Mouse (Mus musculus): ENCODE data around the gene Tfcp2l1. TPM values are rescaled to one million over a fixed set of nuclear protein-coding genes. Genes with fewer than 3 reads are reported as not detected.

Gene Tfcp2l1
- polyA plus RNA-seq, 1 experiment from 2014 or later = 1.4 TPM

GRCm38 (mm10) chr1:118667536-118667935 is 39.8 kb downstream of the Tfcp2l1 start:
- no peaks in the 10 kb centered on the region for H3K36me3 ChIP-seq (ENCODE audit: control insufficient read depth, insufficient read depth, low read length)
- no peak for ATAC-seq (replicated peaks; ENCODE audit: insufficient number of reproducible peaks, low FRiP score, low TSS enrichment)
- no peaks in the 10 kb centered on the region for H3K27me3 ChIP-seq (ENCODE audit: control insufficient read depth, insufficient read depth, low read length)
- H3K27ac ChIP-seq (ENCODE audit: low read depth, low read length) = no peak overlapping the region
- peaks cover 5% of the 10 kb centered on the region; the same call in 1 of the 2 replicates for H3K4me1 ChIP-seq (ENCODE audit: control insufficient read depth, insufficient read depth, low read length)
- H3K9me3 ChIP-seq (replicated peaks; ENCODE audit: control insufficient read depth, low read length) = no peaks in the 10 kb centered on the region
- no peak overlapping the region for H3K9ac ChIP-seq (ENCODE audit: low read depth, low read length)
- H3K4me3 ChIP-seq (ENCODE audit: low read depth, low read length) = no peak overlapping the region
- no peak overlapping the region for H3K4me2 ChIP-seq

- Histone ChIP-seq H3K36me3 (ENCODE audit: control insufficient read depth, insufficient read depth, low read length) (no peaks in the 10 kb centered on the region), H3K27me3 (ENCODE audit: control insufficient read depth, insufficient read depth, low read length) (no peaks in the 10 kb centered on the region), H3K4me2 (no peak overlapping the region), H3K9me3 (replicated peaks; ENCODE audit: control insufficient read depth, low read length) (no peaks in the 10 kb centered on the region), H3K4me1 (ENCODE audit: control insufficient read depth, insufficient read depth, low read length) (no peaks in the 10 kb centered on the region), H3K9ac (ENCODE audit: low read depth, low read length) (no peak overlapping the region), H3K27ac (ENCODE audit: low read depth, low read length) (no peak overlapping the region), H3K4me3 (ENCODE audit: low read depth, low read length) (no peak overlapping the region)
- ATAC-seq (replicated peaks; ENCODE audit: insufficient number of reproducible peaks, low FRiP score, low TSS enrichment) = no peak
- 65% methylated on average over 8 of the region's 8 CpGs for WGBS (ENCODE audit: insufficient replicate concordance)
Observed at GRCm38 (mm10) chr1:118672196-118672595, 44.5 kb downstream of the Tfcp2l1 start.

- ATAC-seq (replicated peaks; ENCODE audit: insufficient number of reproducible peaks, low FRiP score, low TSS enrichment) = no peak
- Histone ChIP-seq H3K27ac (ENCODE audit: low read depth, low read length) (no peak overlapping the region), H3K4me2 (no peak overlapping the region), H3K9me3 (replicated peaks; ENCODE audit: control insufficient read depth, low read length) (no peaks in the 10 kb centered on the region), H3K4me3 (ENCODE audit: low read depth, low read length) (no peak overlapping the region), H3K9ac (ENCODE audit: low read depth, low read length) (no peak overlapping the region), H3K4me1 (ENCODE audit: control insufficient read depth, insufficient read depth, low read length) (no peaks in the 10 kb centered on the region), H3K36me3 (ENCODE audit: control insufficient read depth, insufficient read depth, low read length) (no peaks in the 10 kb centered on the region), H3K27me3 (ENCODE audit: control insufficient read depth, insufficient read depth, low read length) (no peaks in the 10 kb centered on the region)
- WGBS (ENCODE audit: insufficient replicate concordance) = 84% methylated on average over 4 of the region's 4 CpGs
Observed at GRCm38 (mm10) chr1:118674176-118674575, 46.4 kb downstream of the Tfcp2l1 start.

GRCm38 (mm10) chr1:118681980-118682379 is 54.2 kb downstream of the Tfcp2l1 start:
- H3K4me2 ChIP-seq = no peak overlapping the region
- no peak overlapping the region for H3K27ac ChIP-seq (ENCODE audit: low read depth, low read length)
- ATAC-seq (replicated peaks; ENCODE audit: insufficient number of reproducible peaks, low FRiP score, low TSS enrichment) = no peak
- H3K36me3 ChIP-seq (ENCODE audit: control insufficient read depth, insufficient read depth, low read length) = no peaks in the 10 kb centered on the region
- no peak overlapping the region for H3K4me3 ChIP-seq (ENCODE audit: low read depth, low read length)
- 88% methylated on average over 1 of the region's 1 CpGs for WGBS (ENCODE audit: insufficient replicate concordance)
- H3K9ac ChIP-seq (ENCODE audit: low read depth, low read length) = no peak overlapping the region
- H3K4me1 ChIP-seq (ENCODE audit: control insufficient read depth, insufficient read depth, low read length) = no peaks in the 10 kb centered on the region
- H3K27me3 ChIP-seq (ENCODE audit: control insufficient read depth, insufficient read depth, low read length) = no peaks in the 10 kb centered on the region
- no peaks in the 10 kb centered on the region for H3K9me3 ChIP-seq (replicated peaks; ENCODE audit: control insufficient read depth, low read length)

- no peak overlapping the region for H3K27ac ChIP-seq (ENCODE audit: low read depth, low read length)
- H3K9ac ChIP-seq (ENCODE audit: low read depth, low read length) = no peak overlapping the region
- H3K4me1 ChIP-seq (ENCODE audit: control insufficient read depth, insufficient read depth, low read length) = no peaks in the 10 kb centered on the region
- H3K27me3 ChIP-seq (ENCODE audit: control insufficient read depth, insufficient read depth, low read length) = no peaks in the 10 kb centered on the region
- WGBS (ENCODE audit: insufficient replicate concordance) = 75% methylated on average over 4 of the region's 4 CpGs
- no peak overlapping the region for H3K4me2 ChIP-seq
- H3K36me3 ChIP-seq (ENCODE audit: control insufficient read depth, insufficient read depth, low read length) = no peaks in the 10 kb centered on the region
- H3K9me3 ChIP-seq (replicated peaks; ENCODE audit: control insufficient read depth, low read length) = no peaks in the 10 kb centered on the region
- ATAC-seq (replicated peaks; ENCODE audit: insufficient number of reproducible peaks, low FRiP score, low TSS enrichment) = no peak
- H3K4me3 ChIP-seq (ENCODE audit: low read depth, low read length) = no peak overlapping the region
Observed at GRCm38 (mm10) chr1:118683686-118684085, 55.9 kb downstream of the Tfcp2l1 start.

GRCm38 (mm10) chr1:118687726-118688125 is 60.0 kb downstream of the Tfcp2l1 start:
- Histone ChIP-seq H3K9me3 (replicated peaks; ENCODE audit: control insufficient read depth, low read length) (no peaks in the 10 kb centered on the region), H3K36me3 (ENCODE audit: control insufficient read depth, insufficient read depth, low read length) (no peaks in the 10 kb centered on the region), H3K4me2 (no peak overlapping the region), H3K9ac (ENCODE audit: low read depth, low read length) (no peak overlapping the region), H3K27me3 (ENCODE audit: control insufficient read depth, insufficient read depth, low read length) (no peaks in the 10 kb centered on the region), H3K4me1 (ENCODE audit: control insufficient read depth, insufficient read depth, low read length) (no peaks in the 10 kb centered on the region), H3K4me3 (ENCODE audit: low read depth, low read length) (no peak overlapping the region), H3K27ac (ENCODE audit: low read depth, low read length) (no peak overlapping the region)
- ATAC-seq (replicated peaks; ENCODE audit: insufficient number of reproducible peaks, low FRiP score, low TSS enrichment) = no peak
- WGBS (ENCODE audit: insufficient replicate concordance) = 79% methylated on average over 10 of the region's 10 CpGs

- no peaks in the 10 kb centered on the region for H3K36me3 ChIP-seq (ENCODE audit: control insufficient read depth, insufficient read depth, low read length)
- no peaks in the 10 kb centered on the region for H3K9me3 ChIP-seq (replicated peaks; ENCODE audit: control insufficient read depth, low read length)
- WGBS (ENCODE audit: insufficient replicate concordance) = 43% methylated on average over 5 of the region's 5 CpGs
- 0 out of 2 replicates have a peak, but pooled peaks have one; percentile 31 for ATAC-seq (replicated peaks; ENCODE audit: insufficient number of reproducible peaks, low FRiP score, low TSS enrichment)
- no peak overlapping the region for H3K27ac ChIP-seq (ENCODE audit: low read depth, low read length)
- H3K4me3 ChIP-seq (ENCODE audit: low read depth, low read length) = no peak overlapping the region
- H3K4me2 ChIP-seq = no peak overlapping the region
- H3K27me3 ChIP-seq (ENCODE audit: control insufficient read depth, insufficient read depth, low read length) = no peaks in the 10 kb centered on the region
- H3K4me1 ChIP-seq (ENCODE audit: control insufficient read depth, insufficient read depth, low read length) = no peaks in the 10 kb centered on the region
- H3K9ac ChIP-seq (ENCODE audit: low read depth, low read length) = no peak overlapping the region
Observed at GRCm38 (mm10) chr1:118689830-118690229, 62.1 kb downstream of the Tfcp2l1 start.

- Histone ChIP-seq H3K9me3 (replicated peaks; ENCODE audit: control insufficient read depth, low read length) (no peaks in the 10 kb centered on the region), H3K4me2 (no peak overlapping the region), H3K36me3 (ENCODE audit: control insufficient read depth, insufficient read depth, low read length) (no peaks in the 10 kb centered on the region), H3K9ac (ENCODE audit: low read depth, low read length) (no peak overlapping the region), H3K27me3 (ENCODE audit: control insufficient read depth, insufficient read depth, low read length) (no peaks in the 10 kb centered on the region), H3K4me3 (ENCODE audit: low read depth, low read length) (no peak overlapping the region), H3K4me1 (ENCODE audit: control insufficient read depth, insufficient read depth, low read length) (no peaks in the 10 kb centered on the region), H3K27ac (ENCODE audit: low read depth, low read length) (no peak overlapping the region)
- ATAC-seq (replicated peaks; ENCODE audit: insufficient number of reproducible peaks, low FRiP score, low TSS enrichment) = no peak
- WGBS (ENCODE audit: insufficient replicate concordance) = 87% methylated on average over 2 of the region's 2 CpGs
Observed at GRCm38 (mm10) chr1:118694436-118694835, 66.7 kb downstream of the Tfcp2l1 start.

GRCm38 (mm10) chr1:118697906-118698305 is 70.2 kb downstream of the Tfcp2l1 start:
- H3K9ac ChIP-seq (ENCODE audit: low read depth, low read length) = no peak overlapping the region
- ATAC-seq (replicated peaks; ENCODE audit: insufficient number of reproducible peaks, low FRiP score, low TSS enrichment) = no peak
- H3K36me3 ChIP-seq (ENCODE audit: control insufficient read depth, insufficient read depth, low read length) = no peaks in the 10 kb centered on the region
- H3K27me3 ChIP-seq (ENCODE audit: control insufficient read depth, insufficient read depth, low read length) = no peaks in the 10 kb centered on the region
- 70% methylated on average over 6 of the region's 6 CpGs for WGBS (ENCODE audit: insufficient replicate concordance)
- no peaks in the 10 kb centered on the region for H3K9me3 ChIP-seq (replicated peaks; ENCODE audit: control insufficient read depth, low read length)
- H3K4me1 ChIP-seq (ENCODE audit: control insufficient read depth, insufficient read depth, low read length) = no peaks in the 10 kb centered on the region
- H3K27ac ChIP-seq (ENCODE audit: low read depth, low read length) = no peak overlapping the region
- H3K4me3 ChIP-seq (ENCODE audit: low read depth, low read length) = no peak overlapping the region
- no peak overlapping the region for H3K4me2 ChIP-seq

All from heart, embryonic 11.5 days (tissue).